Mouse (Mus musculus) lung, postnatal 36 days (tissue): ENCODE results near the gene Eaf1.
"Not testable (repeated sequence)": the region's sequence is repeated elsewhere in the genome, so short reads cannot be mapped to it uniquely, and the experiment has no call there.

Source experiments
- DNase-seq: peaks from one replicate; pipeline ENCODE4 v3.0.0; 2022; ENCODE audit warnings: mixed read lengths

The Eaf1 gene

GRCm38 (mm10) chr14:31494349-31494974 lies at the start of gene Eaf1:
Gene Eaf1, plus strand, starts transcription at chr14:31494399.
- peak; percentile 42 for DNase-seq

GRCm38 (mm10) chr14:31448994-31449393 lies 45.2 kb upstream of the Eaf1 start:
- DNase-seq: peak; percentile 59

GRCm38 (mm10) chr14:31453946-31454345 lies 40.3 kb upstream of the Eaf1 start:
- DNase-seq: not testable (repeated sequence)

- DNase-seq: no peak
Observed at GRCm38 (mm10) chr14:31454849-31455566, 39.2 kb upstream of the Eaf1 start.

- no peak for DNase-seq
Observed at GRCm38 (mm10) chr14:31456064-31456721, 38.0 kb upstream of the Eaf1 start.

- DNase-seq: peak; percentile 34
Observed at GRCm38 (mm10) chr14:31458006-31458405, 36.2 kb upstream of the Eaf1 start.

GRCm38 (mm10) chr14:31462226-31462625 lies 32.0 kb upstream of the Eaf1 start:
- DNase-seq: peak; percentile 35

- DNase-seq: peak; percentile 34
Observed at GRCm38 (mm10) chr14:31462886-31463285, 31.3 kb upstream of the Eaf1 start.

- DNase-seq: peak; percentile 33
Observed at GRCm38 (mm10) chr14:31464176-31464575, 30.0 kb upstream of the Eaf1 start.

- no peak for DNase-seq
Observed at GRCm38 (mm10) chr14:31469711-31470110, 24.5 kb upstream of the Eaf1 start.

- DNase-seq: peak; percentile 85
Observed at GRCm38 (mm10) chr14:31472451-31473061, 21.6 kb upstream of the Eaf1 start.

- DNase-seq: no peak
Observed at GRCm38 (mm10) chr14:31473297-31473696, 20.9 kb upstream of the Eaf1 start.

- DNase-seq: no peak
Observed at GRCm38 (mm10) chr14:31482417-31482816, 11.8 kb upstream of the Eaf1 start.

- no peak for DNase-seq
Observed at GRCm38 (mm10) chr14:31486465-31486864, 7.7 kb upstream of the Eaf1 start.

- peak; percentile 18 for DNase-seq
Observed at GRCm38 (mm10) chr14:31488055-31488454, 6.1 kb upstream of the Eaf1 start.

GRCm38 (mm10) chr14:31493901-31494300 lies 298 bp upstream of the Eaf1 start:
- DNase-seq: no peak

- DNase-seq: peak; percentile 93
Observed at GRCm38 (mm10) chr14:31494975-31495455, 816 bp downstream of the Eaf1 start, which contains the start of gene Mettl6. Gene Mettl6, minus strand, starts transcription at chr14:31495040.

- DNase-seq: no peak
Observed at GRCm38 (mm10) chr14:31495538-31495937, 1.3 kb downstream of the Eaf1 start.

- no peak for DNase-seq
Observed at GRCm38 (mm10) chr14:31496241-31496646, 2.0 kb downstream of the Eaf1 start.

- no peak for DNase-seq
Observed at GRCm38 (mm10) chr14:31499526-31499925, 5.3 kb downstream of the Eaf1 start.

GRCm38 (mm10) chr14:31503406-31503805 lies 9.2 kb downstream of the Eaf1 start:
- DNase-seq: no peak

- DNase-seq: no peak
Observed at GRCm38 (mm10) chr14:31506456-31506855, 12.3 kb downstream of the Eaf1 start.

GRCm38 (mm10) chr14:31509911-31510310 lies 15.7 kb downstream of the Eaf1 start:
- DNase-seq: peak; percentile 15
